Mouse (Mus musculus) ES-Bruce4 (cell line): ENCODE measurements around the gene Uba52.

Source experiments
- CTCF ChIP-seq: IDR thresholded peaks from one replicate; pipeline ENCODE4 v1.8.1; 2011; ENCODE audit warnings: low read depth, low read length
- EP300 ChIP-seq: IDR thresholded peaks from 2 replicates; pipeline ENCODE4 v1.6.1; 2011; ENCODE audit warnings: low read depth, low read length; ENCODE audit not compliant: insufficient read depth
- POLR2A ChIP-seq: IDR thresholded peaks from one replicate; pipeline ENCODE4 v1.8.1; 2011; ENCODE audit warnings: low read length; ENCODE audit not compliant: insufficient read depth

- TF ChIP-seq CTCF (no peak), EP300 (no peak), POLR2A (peak; percentile 75)
Observed at GRCm38 (mm10) chr8:70539077-70539813, 28.6 kb upstream of the Uba52 start, which contains the start of gene Ell.
